Mouse (Mus musculus): ENCODE measurements at regions not wholly inside any gene's neighbourhood (a gene's known extent, or its start where the extent isn't known, plus 50 kb on each side); places are given as distances from the start of the nearest gene placed in this dataset.

- TF ChIP-seq GATA1 (IDR thresholded peaks at IDR 0.05; ENCODE audit: borderline replicate concordance, low read length): no peak
- TF ChIP-seq FLI1 (IDR thresholded peaks at IDR 0.05; ENCODE audit: low read length): no peak
Measured at GRCm38 (mm10) chr5:4484151-4484550, 273.7 kb downstream of the Fzd1 start.
